Mouse (Mus musculus) thymus, adult 2 months (tissue): ENCODE measurements around the gene Clec4f.

Source experiments
- CTCF ChIP-seq: fragments of 200-500 bp; IDR thresholded peaks from 2 replicates; pipeline ENCODE4 v1.5.1; 2012; ENCODE audit warnings: mild to moderate bottlenecking, control low read depth, low read length, moderate library complexity, borderline replicate concordance; ENCODE audit not compliant: control insufficient read depth, poor library complexity, insufficient read depth; ENCODE audit errors: extremely low read depth
- POLR2A ChIP-seq: fragments of 200-500 bp; IDR thresholded peaks from 2 replicates; pipeline ENCODE4 v1.6.1; 2012; ENCODE audit warnings: mild to moderate bottlenecking, low read length, control low read depth, moderate library complexity; ENCODE audit not compliant: control insufficient read depth, poor library complexity, insufficient read depth; ENCODE audit errors: extremely low read depth

- no peak for TF ChIP-seq CTCF
- TF ChIP-seq POLR2A, result no peak
Observed at GRCm38 (mm10) chr6:83631815-83632214, 24.2 kb downstream of the Clec4f start.
